Mouse (Mus musculus): ENCODE data around the gene Rab23. TPM values are rescaled to one million over a fixed set of nuclear protein-coding genes. Genes with fewer than 3 reads are reported as not detected.

Rab23 gene
- polyA plus RNA-seq, 1 experiment from 2014 or later: 4.7 TPM

DNA sequence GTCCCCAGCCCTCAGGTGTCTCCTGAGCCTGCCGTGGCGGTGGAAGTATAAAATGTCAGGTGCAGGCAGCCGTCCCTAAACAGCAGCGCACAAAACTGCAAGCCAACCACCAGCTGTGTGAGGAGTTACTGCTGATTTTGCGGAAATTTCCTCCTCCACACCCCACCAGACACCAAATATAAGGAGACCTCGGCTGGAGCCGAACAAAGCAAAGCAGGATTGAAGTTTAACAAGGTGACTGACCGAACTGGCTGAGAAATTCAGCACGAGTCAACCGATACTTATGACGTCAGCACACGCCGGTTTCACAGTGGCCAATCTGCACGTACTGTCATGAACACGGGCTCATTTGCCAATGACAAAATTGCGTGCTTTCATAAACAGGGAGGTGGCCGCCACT, 34.4 kb downstream of the Rab23 start:
- Histone ChIP-seq H3K9me3 (replicated peaks) (no peaks in the 10 kb centered on the region), H3K36me3 (replicated peaks) (peaks cover 22% of the 10 kb centered on the region), H3K9ac (no peak overlapping the region), H3K27ac (replicated peaks) (peak overlapping the region; percentile 84), H3K4me2 (peak overlapping the region; percentile 99; the same call in 1 of the 2 replicates), H3K4me1 (replicated peaks) (peaks cover 59% of the 10 kb centered on the region), H3K4me3 (replicated peaks) (no peak overlapping the region), H3K27me3 (no peaks in the 10 kb centered on the region)
- no peak for ATAC-seq (ENCODE audit: insufficient read depth)
- 80% methylated on average over 17 of the region's 17 CpGs for WGBS (ENCODE audit: insufficient replicate concordance)

GRCm38 (mm10) chr1:33754965-33755735, 35.5 kb downstream of the Rab23 start:
- Histone ChIP-seq H3K4me2 (peak overlapping the region; percentile 99), H3K27me3 (no peaks in the 10 kb centered on the region), H3K9ac (peak overlapping the region; percentile 37), H3K4me1 (replicated peaks) (peaks cover 62% of the 10 kb centered on the region), H3K4me3 (replicated peaks) (peak overlapping the region; percentile 93), H3K9me3 (replicated peaks) (no peaks in the 10 kb centered on the region), H3K27ac (replicated peaks) (peak overlapping the region; percentile 84), H3K36me3 (replicated peaks) (peaks cover 19% of the 10 kb centered on the region; the same call in 1 of the 2 replicates)
- ATAC-seq (ENCODE audit: insufficient read depth): peak; percentile 93
- 43% methylated on average over 21 of the region's 21 CpGs for WGBS (ENCODE audit: insufficient replicate concordance)

DNA sequence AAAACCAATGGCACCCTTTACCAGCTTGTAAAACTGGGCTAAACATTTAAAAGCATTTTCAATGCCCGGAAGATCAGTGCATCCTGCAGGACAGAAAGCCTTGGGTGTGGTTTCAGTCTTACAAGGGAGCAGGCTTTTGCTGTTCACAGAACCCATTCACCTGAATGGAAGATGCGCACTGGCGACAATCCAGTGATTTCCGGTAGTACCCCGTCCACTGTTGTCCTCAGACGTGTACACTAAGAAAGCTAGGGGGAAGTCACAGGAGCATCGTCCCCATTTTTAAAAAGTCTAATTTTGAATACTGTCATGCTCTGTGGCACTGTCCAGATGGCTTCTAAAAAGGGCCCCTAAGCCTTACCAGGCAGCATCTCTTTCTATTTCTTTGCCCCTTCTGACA, 36.1 kb downstream of the Rab23 start:
- Histone ChIP-seq H3K27me3 (no peaks in the 10 kb centered on the region), H3K4me2 (peak overlapping the region; percentile 99), H3K27ac (replicated peaks) (peak overlapping the region; percentile 84), H3K4me3 (replicated peaks) (peak overlapping the region; percentile 93), H3K9me3 (replicated peaks) (no peaks in the 10 kb centered on the region), H3K36me3 (replicated peaks) (peaks cover 18% of the 10 kb centered on the region; the same call in 1 of the 2 replicates), H3K4me1 (replicated peaks) (peaks cover 62% of the 10 kb centered on the region), H3K9ac (peak overlapping the region; percentile 91)
- ATAC-seq (ENCODE audit: insufficient read depth): peak; percentile 64
- WGBS (ENCODE audit: insufficient replicate concordance): 49% methylated on average over 7 of the region's 7 CpGs

GRCm38 (mm10) chr1:33756258-33757032, 36.8 kb downstream of the Rab23 start:
- Histone ChIP-seq H3K9ac (peak overlapping the region; percentile 91), H3K4me2 (peak overlapping the region; percentile 99), H3K9me3 (replicated peaks) (no peaks in the 10 kb centered on the region), H3K27ac (replicated peaks) (peak overlapping the region; percentile 84), H3K4me3 (replicated peaks) (peak overlapping the region; percentile 93), H3K36me3 (replicated peaks) (peaks cover 18% of the 10 kb centered on the region; the same call in 1 of the 2 replicates), H3K27me3 (no peaks in the 10 kb centered on the region), H3K4me1 (replicated peaks) (peaks cover 62% of the 10 kb centered on the region)
- no peak for ATAC-seq (ENCODE audit: insufficient read depth)
- WGBS (ENCODE audit: insufficient replicate concordance): 9% methylated on average over 18 of the region's 18 CpGs

- Histone ChIP-seq H3K4me1 (replicated peaks) (peaks cover 62% of the 10 kb centered on the region), H3K4me3 (replicated peaks) (peak overlapping the region; percentile 93), H3K9me3 (replicated peaks) (no peaks in the 10 kb centered on the region), H3K9ac (peak overlapping the region; percentile 91), H3K27ac (replicated peaks) (peak overlapping the region; percentile 84), H3K27me3 (no peaks in the 10 kb centered on the region), H3K4me2 (peak overlapping the region; percentile 99), H3K36me3 (replicated peaks) (peaks cover 18% of the 10 kb centered on the region; the same call in 1 of the 2 replicates)
- ATAC-seq (ENCODE audit: insufficient read depth): no peak
- WGBS (ENCODE audit: insufficient replicate concordance): under 1% methylated on average over 14 of the region's 14 CpGs
Measured at GRCm38 (mm10) chr1:33757033-33757413, 37.3 kb downstream of the Rab23 start.

GRCm38 (mm10) chr1:33757491-33758041, 37.9 kb downstream of the Rab23 start, which contains the start of gene Bag2:
TSS of gene Bag2 (minus strand) at chr1:33757795.
- under 1% methylated on average over 61 of the region's 61 CpGs for WGBS (ENCODE audit: insufficient replicate concordance)
- peak; percentile 64 for ATAC-seq (ENCODE audit: insufficient read depth)
- peaks cover 62% of the 10 kb centered on the region for H3K4me1 ChIP-seq (replicated peaks)

DNA sequence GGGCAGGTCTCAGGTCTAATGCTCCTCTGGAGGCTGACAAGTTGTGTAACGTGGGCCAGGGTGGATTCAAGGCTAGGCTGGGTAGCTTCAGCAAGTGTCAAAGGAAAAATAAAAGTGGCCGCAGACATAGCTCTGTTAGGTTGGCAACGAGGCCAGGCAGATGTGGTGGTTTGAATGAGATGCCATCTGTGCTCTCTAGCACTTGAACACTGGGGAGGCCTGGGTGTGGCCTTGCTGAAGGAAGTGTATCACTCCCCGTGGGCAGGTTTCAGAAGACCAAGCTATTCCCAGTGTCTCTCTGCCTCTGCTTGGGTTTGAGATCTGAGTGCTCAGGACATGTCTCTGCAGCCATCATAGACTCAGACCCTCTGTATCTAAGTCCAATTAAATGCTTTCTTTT, 38.8 kb downstream of the Rab23 start:
- H3K36me3 ChIP-seq (replicated peaks): peaks cover 9% of the 10 kb centered on the region; the same call in 1 of the 2 replicates
- 18% methylated on average over 4 of the region's 4 CpGs for WGBS (ENCODE audit: insufficient replicate concordance)
- H3K4me3 ChIP-seq (replicated peaks): no peak overlapping the region; the same call in 1 of the 2 replicates
- peaks cover 57% of the 10 kb centered on the region for H3K4me1 ChIP-seq (replicated peaks)
- peak overlapping the region; percentile 84 for H3K27ac ChIP-seq (replicated peaks)
- no peaks in the 10 kb centered on the region for H3K9me3 ChIP-seq (replicated peaks)
- no peak for ATAC-seq (ENCODE audit: insufficient read depth)
- peak overlapping the region; percentile 99 for H3K4me2 ChIP-seq
- H3K27me3 ChIP-seq: no peaks in the 10 kb centered on the region
- no peak overlapping the region for H3K9ac ChIP-seq

More at GRCm38 (mm10) chr1:33757491-33758041, 37.9 kb downstream of the Rab23 start, which contains the start of gene Bag2:
- Histone ChIP-seq H3K9me3 (replicated peaks) (no peaks in the 10 kb centered on the region), H3K4me2 (peak within 1 kb of the TSS; percentile 99), H3K36me3 (replicated peaks) (peaks cover 14% of the 10 kb centered on the region; the same call in 1 of the 2 replicates), H3K9ac (peak within 1 kb of the TSS; percentile 91), H3K27ac (replicated peaks) (peak within 1 kb of the TSS; percentile 84), H3K27me3 (no peaks in the 10 kb centered on the region), H3K4me3 (replicated peaks) (peak within 1 kb of the TSS; percentile 93)

GRCm38 (mm10) chr1:33763826-33764225, 44.1 kb downstream of the Rab23 start:
- no peak overlapping the region for H3K27ac ChIP-seq (replicated peaks)
- no peaks in the 10 kb centered on the region for H3K27me3 ChIP-seq
- 63% methylated on average over 2 of the region's 2 CpGs for WGBS (ENCODE audit: insufficient replicate concordance)
- H3K4me3 ChIP-seq (replicated peaks): no peak overlapping the region
- no peaks in the 10 kb centered on the region for H3K9me3 ChIP-seq (replicated peaks)
- peaks cover 8% of the 10 kb centered on the region; the same call in 1 of the 2 replicates for H3K4me1 ChIP-seq (replicated peaks)
- ATAC-seq (ENCODE audit: insufficient read depth): no peak
- H3K9ac ChIP-seq: no peak overlapping the region
- peaks cover 18% of the 10 kb centered on the region for H3K36me3 ChIP-seq (replicated peaks)
- no peak overlapping the region for H3K4me2 ChIP-seq

DNA sequence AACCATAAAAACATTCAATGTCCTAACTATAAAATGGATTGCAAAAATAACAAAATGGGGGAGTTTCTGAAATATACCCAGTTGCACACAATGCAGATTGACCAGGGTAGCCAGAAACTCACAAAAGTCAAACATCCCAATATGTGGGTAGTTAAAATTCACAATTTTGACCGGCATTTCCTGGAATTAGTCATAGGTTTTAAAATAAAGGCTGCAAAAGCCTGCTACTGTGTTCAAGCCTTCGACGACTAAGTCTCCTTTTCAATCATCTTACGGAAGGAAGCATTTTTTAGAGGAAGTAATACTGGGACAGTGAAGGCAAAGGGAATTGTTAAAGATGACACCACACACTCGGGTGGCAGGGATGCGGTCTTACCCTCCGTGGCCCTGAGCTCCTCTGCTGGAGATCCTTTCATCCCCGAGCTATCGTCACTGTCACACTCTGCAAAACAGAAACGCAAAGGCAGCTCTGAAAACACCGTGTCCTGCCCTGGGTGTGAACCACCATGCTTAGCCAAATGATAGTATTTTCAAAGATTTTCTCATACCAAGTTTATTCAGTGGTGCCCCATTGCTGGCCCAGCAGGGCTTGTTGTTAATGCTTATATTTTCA, 45.9 kb downstream of the Rab23 start:
- no peak for ATAC-seq (ENCODE audit: insufficient read depth)
- H3K36me3 ChIP-seq (replicated peaks): peaks cover 30% of the 10 kb centered on the region
- H3K4me3 ChIP-seq (replicated peaks): no peak overlapping the region
- no peak overlapping the region for H3K4me2 ChIP-seq
- H3K4me1 ChIP-seq (replicated peaks): 0 out of 2 replicates have a peak, but pooled peaks cover 2% of the 10 kb centered on the region
- no peaks in the 10 kb centered on the region for H3K9me3 ChIP-seq (replicated peaks)
- no peak overlapping the region for H3K9ac ChIP-seq
- no peak overlapping the region for H3K27ac ChIP-seq (replicated peaks)
- no peaks in the 10 kb centered on the region for H3K27me3 ChIP-seq
- WGBS (ENCODE audit: insufficient replicate concordance): 83% methylated on average over 11 of the region's 11 CpGs
